Mouse (Mus musculus) neural tube, embryonic 11.5 days (tissue): ENCODE results near the gene Leng8. TPM values are rescaled to one million over a fixed set of nuclear protein-coding genes. Genes with fewer than 3 reads are reported as not detected.
"Not testable (repeated sequence)": the region's sequence is repeated elsewhere in the genome, so short reads cannot be mapped to it uniquely, and the experiment has no call there.

Source experiments
- ATAC-seq: fragments of 200-750 bp; cut with Nextera tagmentation; 2 replicates; pipeline ENCODE4 v1.8.0; 2017; ENCODE audit warnings: moderate number of reproducible peaks, mild to moderate bottlenecking, moderate TSS enrichment, moderate library complexity; ENCODE audit not compliant: insufficient read depth, low FRiP score, low TSS enrichment
- DNase-seq: peaks from one replicate; pipeline ENCODE4 v3.0.0-alpha.2; 2015; ENCODE audit warnings: low spot score
- H3K27ac ChIP-seq: fragments of 300-500 bp; sonication (generic); 2 replicates; pipeline ENCODE4 v1.5.1; 2014; ENCODE audit warnings: low read depth, mild to moderate bottlenecking, low read length
- H3K27me3 ChIP-seq: fragments of 300-500 bp; sonication (generic); 2 replicates; pipeline ENCODE4 v1.6.1; 2014; ENCODE audit warnings: mild to moderate bottlenecking, low read length, mixed read lengths; ENCODE audit not compliant: control insufficient read depth, insufficient read depth
- H3K36me3 ChIP-seq: fragments of 300-500 bp; sonication (generic); 2 replicates; pipeline ENCODE4 v1.6.1; 2014; ENCODE audit warnings: mild to moderate bottlenecking, low read length, moderate library complexity, mixed read lengths; ENCODE audit not compliant: control insufficient read depth, insufficient read depth
- H3K4me1 ChIP-seq: fragments of 300-500 bp; sonication (generic); 2 replicates; pipeline ENCODE4 v1.6.1; 2014; ENCODE audit warnings: low read length, mixed read lengths; ENCODE audit not compliant: control insufficient read depth, insufficient read depth
- H3K4me2 ChIP-seq: fragments of 300-500 bp; sonication (generic); 2 replicates; pipeline ENCODE4 v1.6.1; 2014; ENCODE audit warnings: low read depth, mild to moderate bottlenecking, moderate library complexity
- H3K4me3 ChIP-seq: fragments of 300-500 bp; sonication (generic); 2 replicates; pipeline ENCODE4 v1.5.1; 2014; ENCODE audit warnings: low read depth, low read length
- H3K9ac ChIP-seq: fragments of 300-500 bp; sonication (generic); 2 replicates; pipeline ENCODE4 v1.6.1; 2014; ENCODE audit warnings: mild to moderate bottlenecking, low read length
- H3K9me3 ChIP-seq: fragments of 300-500 bp; sonication (generic); 2 replicates; pipeline ENCODE4 v1.6.1; 2016; ENCODE audit warnings: low read length; ENCODE audit not compliant: control insufficient read depth
- WGBS: fragments of 180-500 bp; shearing (Covaris S2); extraction: QIAGEN DNeasy Blood & Tissue Kit; methylation state at CpG from one replicate; pipeline ENCODE4 v1.1.7; 2014; 5-methylcytosine and 5-hydroxymethylcytosine counted together
- polyA plus RNA-seq: library from polyadenylated mRNA; unstranded; fragments of >200 nt; fragmentation: Nextera tagmentation; extraction: Ambion mirVana; gene quantifications from 2 replicates; pipeline ENCODE4 v1.2.1, GENCODE M21; 2014

Gene Leng8
- polyA plus RNA-seq, 1 experiment from 2014 or later, result 50.3 TPM

GRCm38 (mm10) chr7:4148341-4149208 is 11.7 kb downstream of the Leng8 start:
- Histone ChIP-seq H3K9ac (peak overlapping the region; percentile 71), H3K27ac (peak overlapping the region; percentile 82), H3K9me3 (no peaks in the 10 kb centered on the region), H3K36me3 (peaks cover 28% of the 10 kb centered on the region), H3K4me2 (peak overlapping the region; percentile 95), H3K27me3 (peaks cover 16% of the 10 kb centered on the region), H3K4me3 (peak overlapping the region; percentile 61), H3K4me1 (no peaks in the 10 kb centered on the region)
- WGBS, result 26% methylated on average over 18 of the region's 18 CpGs
- ATAC-seq (peak; percentile 0; the same call in 1 of the 2 replicates), DNase-seq (no peak)

GRCm38 (mm10) chr7:4149209-4150054 is 12.6 kb downstream of the Leng8 start:
- ATAC-seq (peak; percentile 74), DNase-seq (peak; percentile 74)
- under 1% methylated on average over 64 of the region's 64 CpGs for WGBS
- Histone ChIP-seq H3K4me2 (peak overlapping the region; percentile 95), H3K9ac (peak overlapping the region; percentile 71), H3K9me3 (no peaks in the 10 kb centered on the region), H3K36me3 (peaks cover 21% of the 10 kb centered on the region), H3K27ac (peak overlapping the region; percentile 82), H3K4me1 (no peaks in the 10 kb centered on the region), H3K27me3 (peaks cover 16% of the 10 kb centered on the region), H3K4me3 (peak overlapping the region; percentile 61)

- Histone ChIP-seq H3K27me3 (peaks cover 16% of the 10 kb centered on the region), H3K4me3 (peak within 1 kb of the TSS; percentile 61), H3K9ac (peak within 1 kb of the TSS; percentile 71), H3K4me1 (no peaks in the 10 kb centered on the region), H3K36me3 (peaks cover 17% of the 10 kb centered on the region), H3K9me3 (no peaks in the 10 kb centered on the region), H3K27ac (peak within 1 kb of the TSS; percentile 82), H3K4me2 (peak within 1 kb of the TSS; percentile 95)
- DNase-seq (no peak), ATAC-seq (peak; percentile 39)
- WGBS, result under 1% methylated on average over 14 of the region's 14 CpGs
These were observed 13.3 kb downstream of the Leng8 start, which contains the start of gene Leng9 for GRCm38 (mm10) chr7:4150059-4150541. Gene Leng9 (minus strand): TSS chr7:4150374.

GRCm38 (mm10) chr7:4150811-4151221 is 14.0 kb downstream of the Leng8 start:
- peak overlapping the region; percentile 11; the same call in 1 of the 2 replicates for H3K4me3 ChIP-seq

GRCm38 (mm10) chr7:4151241-4151640 is 14.4 kb downstream of the Leng8 start:
- Histone ChIP-seq H3K4me1 (no peaks in the 10 kb centered on the region), H3K9me3 (no peaks in the 10 kb centered on the region), H3K27ac (no peak overlapping the region), H3K4me3 (0 out of 2 replicates have a peak overlapping the region, but pooled peaks have one; percentile 4), H3K27me3 (peaks cover 16% of the 10 kb centered on the region), H3K4me2 (0 out of 2 replicates have a peak overlapping the region, but pooled peaks have one; percentile 5), H3K36me3 (peaks cover 10% of the 10 kb centered on the region), H3K9ac (no peak overlapping the region)
- DNase-seq, result no peak
- no peak for ATAC-seq
- 8% methylated on average over 22 of the region's 22 CpGs for WGBS

More at GRCm38 (mm10) chr7:4150811-4151221, 14.0 kb downstream of the Leng8 start:
- WGBS, result 10% methylated on average over 14 of the region's 14 CpGs
- Histone ChIP-seq H3K27ac (no peak overlapping the region), H3K36me3 (peaks cover 12% of the 10 kb centered on the region), H3K4me1 (no peaks in the 10 kb centered on the region), H3K9me3 (no peaks in the 10 kb centered on the region), H3K9ac (no peak overlapping the region), H3K4me2 (no peak overlapping the region; the same call in 1 of the 2 replicates), H3K27me3 (peaks cover 16% of the 10 kb centered on the region)
- DNase-seq (no peak), ATAC-seq (no peak)

GRCm38 (mm10) chr7:4154356-4154755 is 17.5 kb downstream of the Leng8 start:
- Histone ChIP-seq H3K4me2 (no peak overlapping the region), H3K9ac (no peak overlapping the region), H3K27ac (no peak overlapping the region), H3K4me1 (no peaks in the 10 kb centered on the region), H3K4me3 (no peak overlapping the region), H3K27me3 (peaks cover 16% of the 10 kb centered on the region), H3K9me3 (no peaks in the 10 kb centered on the region), H3K36me3 (no peaks in the 10 kb centered on the region)
- DNase-seq (no peak), ATAC-seq (no peak)
- 81% methylated on average over 5 of the region's 5 CpGs for WGBS

GRCm38 (mm10) chr7:4154976-4155375 is 18.1 kb downstream of the Leng8 start:
- no peak for DNase-seq
- H3K9me3 ChIP-seq, result no peaks in the 10 kb centered on the region
- no peak overlapping the region for H3K9ac ChIP-seq
- no peak for ATAC-seq
- H3K4me3 ChIP-seq, result no peak overlapping the region
- no peaks in the 10 kb centered on the region for H3K4me1 ChIP-seq
- H3K27ac ChIP-seq, result no peak overlapping the region
- H3K4me2 ChIP-seq, result no peak overlapping the region
- H3K36me3 ChIP-seq, result no peaks in the 10 kb centered on the region
- 39% methylated on average over 4 of the region's 4 CpGs for WGBS
- peaks cover 16% of the 10 kb centered on the region for H3K27me3 ChIP-seq

- not testable (repeated sequence) for H3K27me3 ChIP-seq, H3K4me2 ChIP-seq, H3K9me3 ChIP-seq, H3K27ac ChIP-seq, H3K4me3 ChIP-seq, ATAC-seq, DNase-seq, H3K4me1 ChIP-seq, H3K36me3 ChIP-seq, H3K9ac ChIP-seq
- 94% methylated on average over 4 of the region's 4 CpGs for WGBS
These were observed 24.8 kb downstream of the Leng8 start for GRCm38 (mm10) chr7:4161596-4161995.
